Mouse (Mus musculus): ENCODE data around the gene Stpg4.

DNA sequence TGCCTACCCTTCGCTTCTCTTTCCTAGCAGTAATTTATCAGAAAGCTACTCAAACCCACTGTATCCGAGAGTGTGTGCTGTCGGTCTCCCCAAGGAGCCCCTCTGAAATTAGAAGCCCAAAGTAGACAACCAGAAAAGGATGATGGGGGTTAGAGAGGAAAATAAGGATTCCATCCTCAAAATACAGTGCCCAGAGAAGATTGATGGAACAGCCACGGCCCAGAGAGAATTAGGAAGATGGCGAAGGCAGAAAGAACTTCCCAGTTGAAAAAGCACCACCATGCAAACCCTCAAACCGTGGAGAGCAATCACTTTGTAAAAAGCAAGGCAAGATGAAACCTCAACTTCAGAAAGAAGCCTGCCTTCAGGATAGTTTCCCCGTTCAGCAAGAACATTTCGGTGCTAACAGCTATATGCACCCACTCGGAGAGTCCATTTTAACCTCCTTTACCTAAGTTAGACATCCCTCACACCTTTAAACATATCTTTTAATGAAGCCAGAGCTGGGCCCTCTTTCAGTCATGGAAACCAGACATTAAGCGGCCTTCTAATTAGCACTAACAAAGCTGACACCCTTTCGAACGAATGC is 20.2 kb upstream of the Stpg4 start:
- TF ChIP-seq GATA1 (IDR thresholded peaks at IDR 0.05; ENCODE audit: low read length) = no peak
- no peak for TF ChIP-seq TAL1 (IDR thresholded peaks at IDR 0.05; ENCODE audit: low read length)
